Mouse (Mus musculus) lung, postnatal 10 days (tissue): ENCODE measurements around the gene Ly6g6d.

Source experiments
- DNase-seq: peaks from one replicate; pipeline ENCODE4 v3.0.0; 2021

The Ly6g6d gene

GRCm38 (mm10) chr17:35022541-35023060 lies 55.3 kb downstream of the Ly6g6d start:
- no peak for DNase-seq

DNA sequence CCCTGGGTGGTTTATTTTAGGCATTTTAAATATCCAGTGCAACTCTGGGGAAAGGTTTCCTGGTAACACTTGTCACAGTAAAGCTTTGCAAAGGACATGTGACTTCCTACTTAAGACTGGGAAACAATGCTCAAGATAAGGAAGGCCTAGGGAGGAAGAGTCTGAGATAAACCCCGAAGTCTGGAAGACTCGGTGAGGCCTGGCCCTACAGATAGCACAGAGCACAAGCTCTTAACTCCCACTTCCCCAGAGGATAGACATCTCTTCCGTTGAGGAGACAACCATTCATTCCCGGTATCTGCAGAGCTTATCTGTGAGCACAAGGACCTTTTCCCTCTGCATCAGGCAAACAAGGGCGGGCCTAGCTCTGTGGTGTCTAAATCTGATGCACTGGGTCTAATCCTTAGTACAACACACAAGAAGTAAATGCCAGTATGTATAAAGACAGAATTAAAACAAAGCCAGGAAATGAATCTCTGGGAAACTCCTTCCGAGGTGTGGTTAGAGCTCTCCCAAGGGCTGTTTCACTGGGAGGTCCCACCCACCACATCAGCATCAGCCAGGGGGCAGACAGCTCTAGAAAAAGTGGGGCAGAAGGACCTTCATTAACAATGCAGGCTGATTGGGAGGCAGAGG lies 55.9 kb downstream of the Ly6g6d start:
- DNase-seq, result peak; percentile 75
